Comparison of ENCODE assay signal across 15 mouse cellular contexts in genomic region chr14:72146381-72146780, GRCm38 (mm10).
"Had no signal": no experiment of that assay in that cellular context is flagged by ENCODE, and none has a peak within 500 bp of the region (broad histone marks: within the 10 kb centered on the region; RNA-seq: fewer than 3 reads in every experiment).

No protein-coding gene starts in this region.

- H3K9ac ChIP-seq: kidney, embryonic 15.5 days; limb, embryonic 13.5 days; liver, embryonic 15.5 days; lung, embryonic 14.5 days; neural tube, embryonic 15.5 days had no signal

- H3K27me3 ChIP-seq: kidney, embryonic 15.5 days; liver, embryonic 15.5 days; neural tube, embryonic 15.5 days had no signal

- H3K27ac ChIP-seq: kidney, embryonic 15.5 days; limb, embryonic 13.5 days; liver, embryonic 15.5 days; neural tube, embryonic 15.5 days had no signal

- H3K4me2 ChIP-seq: kidney, embryonic 15.5 days; limb, embryonic 13.5 days; liver, embryonic 15.5 days; lung, embryonic 14.5 days; neural tube, embryonic 15.5 days had no signal

- H3K36me3 ChIP-seq: kidney, embryonic 15.5 days; limb, embryonic 13.5 days; liver, embryonic 15.5 days; neural tube, embryonic 15.5 days had no signal

- H3K4me1 ChIP-seq: kidney, embryonic 15.5 days; liver, embryonic 15.5 days had no signal

- H3K4me3 ChIP-seq: kidney, embryonic 15.5 days; limb, embryonic 13.5 days; liver, embryonic 15.5 days; myocyte; neural tube, embryonic 15.5 days had no signal

- DNase-seq: kidney, adult 2 months; kidney, postnatal 14 days; left cerebral cortex, postnatal 4 days; lung, embryonic 14.5 days; lung, postnatal 10 days; lung, postnatal 4 days; right cerebral cortex, postnatal 4 days; spleen, adult 18-20 months; thymus, adult 18-20 months; thymus, postnatal 25 days had no signal

- H3K9me3 ChIP-seq: kidney, embryonic 15.5 days; limb, embryonic 13.5 days; liver, embryonic 15.5 days; neural tube, embryonic 15.5 days had no signal
